Mouse (Mus musculus): ENCODE data around the gene Trex2. TPM values are rescaled to one million over a fixed set of nuclear protein-coding genes. Genes with fewer than 3 reads are reported as not detected.

Gene Trex2
- not detected for total RNA-seq (2021)
- long read RNA-seq, experiment 1, result 0 reads
- long read RNA-seq, experiment 2, result 0 reads

- no peak for DNase-seq (ENCODE audit: low spot score in 2 of 2)
These were observed at the start of gene Trex2 for GRCm38 (mm10) chrX:73435252-73435651. Gene Trex2 (minus strand): TSS chrX:73435344.

- DNase-seq (ENCODE audit: low spot score in 2 of 2), result no peak
These were observed 49.7 kb upstream of the Trex2 start for GRCm38 (mm10) chrX:73484870-73485269.

GRCm38 (mm10) chrX:73484076-73484475 is 48.9 kb upstream of the Trex2 start:
- no peak for DNase-seq (ENCODE audit: low spot score in 2 of 2)

GRCm38 (mm10) chrX:73483484-73483810 is 48.3 kb upstream of the Trex2 start, which contains the start of gene Bgn:
Gene Bgn (plus strand): TSS chrX:73483602.
- DNase-seq (ENCODE audit: low spot score in 2 of 2), result no peak

GRCm38 (mm10) chrX:73482643-73483483 is 47.7 kb upstream of the Trex2 start:
- no peak for DNase-seq (ENCODE audit: low spot score in 2 of 2)

- no peak for DNase-seq (ENCODE audit: low spot score in 2 of 2)
These were observed 45.2 kb upstream of the Trex2 start for GRCm38 (mm10) chrX:73480334-73480733.

- DNase-seq (ENCODE audit: low spot score in 2 of 2), result no peak
These were observed 44.5 kb upstream of the Trex2 start for GRCm38 (mm10) chrX:73479656-73480055.

GRCm38 (mm10) chrX:73477500-73477899 is 42.4 kb upstream of the Trex2 start:
- DNase-seq (ENCODE audit: low spot score in 2 of 2), result no peak

GRCm38 (mm10) chrX:73476621-73477020 is 41.5 kb upstream of the Trex2 start:
- no peak for DNase-seq (ENCODE audit: low spot score in 2 of 2)

- DNase-seq (ENCODE audit: low spot score in 2 of 2), result no peak
These were observed 40.6 kb upstream of the Trex2 start for GRCm38 (mm10) chrX:73475658-73476256.

- DNase-seq (ENCODE audit: low spot score in 2 of 2), result no peak
These were observed 39.4 kb upstream of the Trex2 start for GRCm38 (mm10) chrX:73474340-73475165.

- DNase-seq (ENCODE audit: low spot score in 2 of 2), result no peak
These were observed 36.6 kb upstream of the Trex2 start for GRCm38 (mm10) chrX:73471764-73472163.

- DNase-seq (ENCODE audit: low spot score in 2 of 2), result no peak
These were observed 33.6 kb upstream of the Trex2 start for GRCm38 (mm10) chrX:73468752-73469151.

- DNase-seq (ENCODE audit: low spot score in 2 of 2), result no peak
These were observed 33.2 kb upstream of the Trex2 start for GRCm38 (mm10) chrX:73468330-73468729.

- no peak for DNase-seq (ENCODE audit: low spot score in 2 of 2)
These were observed 32.5 kb upstream of the Trex2 start for GRCm38 (mm10) chrX:73467446-73468241.

GRCm38 (mm10) chrX:73465483-73466186 is 30.5 kb upstream of the Trex2 start:
- no peak for DNase-seq (ENCODE audit: low spot score in 2 of 2)

GRCm38 (mm10) chrX:73460792-73461191 is 25.6 kb upstream of the Trex2 start:
- no peak for DNase-seq (ENCODE audit: low spot score in 2 of 2)

- peak; percentile 53 to 75 for DNase-seq (ENCODE audit: low spot score in 2 of 2)
These were observed 23.8 kb upstream of the Trex2 start, which contains the start of gene Haus7 for GRCm38 (mm10) chrX:73458877-73459392. Gene Haus7 (minus strand): TSS chrX:73459044.

GRCm38 (mm10) chrX:73451949-73452348 is 16.8 kb upstream of the Trex2 start:
- DNase-seq (ENCODE audit: low spot score in 2 of 2), result peak in 1 of 2 experiments; percentile 8

GRCm38 (mm10) chrX:73441428-73441827 is 6.3 kb upstream of the Trex2 start:
- DNase-seq (ENCODE audit: low spot score in 2 of 2), result no peak
